In the genomic region with DNA sequence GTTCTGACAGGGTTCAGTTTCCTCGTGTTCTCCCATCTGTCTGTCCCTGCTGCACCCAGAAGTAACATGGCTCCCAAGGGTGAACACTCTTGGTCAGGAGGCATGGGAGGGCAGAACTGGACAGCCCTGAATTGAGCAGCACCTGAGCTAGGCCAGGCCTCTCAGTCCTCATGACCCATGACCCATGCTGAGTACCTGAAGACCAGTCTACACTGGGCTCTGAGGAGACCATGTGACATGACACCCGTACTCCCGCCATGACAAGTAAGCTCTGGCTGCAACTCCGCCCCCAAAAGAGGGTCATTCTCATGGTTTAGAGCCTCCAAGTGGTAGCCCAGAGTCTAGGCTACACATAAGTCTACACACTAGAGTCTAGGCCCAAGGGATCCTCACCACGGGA, we compare ENCODE assay signal across 8 mouse cellular contexts.
DNase-seq lines count a peak whose midpoint lies in the region; ATAC-seq and TF ChIP-seq lines count a peak whose summit lies in the region.

No protein-coding gene starts in this region.

- H3K4me2 ChIP-seq in hindbrain, embryonic 14.5 days (replicated peaks) = no peak overlapping the region
- peak overlapping the region; percentile 96; the same call in 1 of the 2 replicates for H3K4me2 ChIP-seq in embryonic facial prominence, embryonic 15.5 days (replicated peaks)
- H3K4me2 ChIP-seq in liver, embryonic 12.5 days = peak overlapping the region; percentile 81

- WGBS in hindbrain, embryonic 10.5 days = 67% methylated on average over 5 of the region's 5 CpGs
- WGBS in hindbrain, embryonic 14.5 days = 62% methylated on average over 5 of the region's 5 CpGs
- 59% methylated on average over 5 of the region's 5 CpGs for WGBS in embryonic facial prominence, embryonic 15.5 days
- WGBS in liver, embryonic 12.5 days (ENCODE audit: insufficient replicate concordance) = 50% methylated on average over 5 of the region's 5 CpGs
- WGBS in cerebellum, adult 2 months = 49% methylated on average over 5 of the region's 5 CpGs

- H3K4me3 ChIP-seq in hindbrain, embryonic 10.5 days = peak overlapping the region; percentile 51; the same call in 1 of the 2 replicates
- no peak overlapping the region for H3K4me3 ChIP-seq in hindbrain, embryonic 14.5 days (replicated peaks; ENCODE audit: low read length)
- H3K4me3 ChIP-seq in embryonic facial prominence, embryonic 15.5 days (replicated peaks) = no peak overlapping the region
- no peak overlapping the region for H3K4me3 ChIP-seq in liver, embryonic 12.5 days
- no peak overlapping the region for H3K4me3 ChIP-seq in cerebellum, adult 2 months (replicated peaks; ENCODE audit: insufficient read depth, low read depth, low read length)

- no peaks in the 10 kb centered on the region for H3K9me3 ChIP-seq in hindbrain, embryonic 10.5 days
- no peaks in the 10 kb centered on the region for H3K9me3 ChIP-seq in hindbrain, embryonic 14.5 days (ENCODE audit: control insufficient read depth, low read length)
- H3K9me3 ChIP-seq in embryonic facial prominence, embryonic 15.5 days (replicated peaks) = no peaks in the 10 kb centered on the region
- H3K9me3 ChIP-seq in liver, embryonic 12.5 days (replicated peaks) = no peaks in the 10 kb centered on the region

- H3K4me1 ChIP-seq in hindbrain, embryonic 10.5 days (replicated peaks) = peaks cover 38% of the 10 kb centered on the region
- no peaks in the 10 kb centered on the region for H3K4me1 ChIP-seq in hindbrain, embryonic 14.5 days (replicated peaks; ENCODE audit: control insufficient read depth, insufficient read depth, low read length)
- H3K4me1 ChIP-seq in embryonic facial prominence, embryonic 15.5 days = peaks cover 10% of the 10 kb centered on the region; the same call in 1 of the 2 replicates
- peaks cover 21% of the 10 kb centered on the region for H3K4me1 ChIP-seq in liver, embryonic 12.5 days
- H3K4me1 ChIP-seq in cerebellum, adult 2 months (ENCODE audit: control insufficient read depth, insufficient read depth, low read length) = no peaks in the 10 kb centered on the region

- H3K9ac ChIP-seq in hindbrain, embryonic 14.5 days = no peak overlapping the region
- no peak overlapping the region for H3K9ac ChIP-seq in embryonic facial prominence, embryonic 15.5 days
- no peak overlapping the region for H3K9ac ChIP-seq in liver, embryonic 12.5 days

- no peak for TF ChIP-seq POLR2A in cerebellum, adult 2 months (IDR thresholded peaks at IDR 0.05; ENCODE audit: borderline replicate concordance, insufficient read depth, low read length)

- no peak for ATAC-seq in hindbrain, embryonic 14.5 days (ENCODE audit: low FRiP score)
- ATAC-seq in embryonic facial prominence, embryonic 15.5 days (ENCODE audit: insufficient number of reproducible peaks, low FRiP score, low TSS enrichment, low read depth) = peak; percentile 31; the same call in 1 of the 2 replicates
- ATAC-seq in liver, embryonic 12.5 days = no peak

- no peak for TF ChIP-seq CTCF in cerebellum, adult 2 months (IDR thresholded peaks at IDR 0.05; ENCODE audit: borderline replicate concordance, insufficient read depth, low read depth, low read length)

- H3K27me3 ChIP-seq in hindbrain, embryonic 10.5 days (ENCODE audit: insufficient read depth, poor library complexity, severe bottlenecking) = peaks cover 6% of the 10 kb centered on the region; the same call in 1 of the 2 replicates
- H3K27me3 ChIP-seq in hindbrain, embryonic 14.5 days (ENCODE audit: control insufficient read depth, insufficient read depth, low read length) = no peaks in the 10 kb centered on the region
- no peaks in the 10 kb centered on the region for H3K27me3 ChIP-seq in embryonic facial prominence, embryonic 15.5 days
- H3K27me3 ChIP-seq in liver, embryonic 12.5 days (replicated peaks) = no peaks in the 10 kb centered on the region
- H3K27me3 ChIP-seq in cerebellum, adult 2 months (ENCODE audit: control insufficient read depth, insufficient read depth, low read length) = no peaks in the 10 kb centered on the region

- DNase-seq in hindbrain, embryonic 10.5 days (ENCODE audit: low spot score) = no peak
- no peak for DNase-seq in hindbrain, embryonic 14.5 days (ENCODE audit: low spot score)
- DNase-seq in 416B (ENCODE audit: low read depth) = peak; percentile 59
- DNase-seq in layer of hippocampus, postnatal 25 days (ENCODE audit: extremely low spot score in 1 of 2, low spot score in 1 of 2) = no peak
- DNase-seq in spleen, adult 18-20 months = no peak
- DNase-seq in cerebellum, adult 2 months = no peak

- peak overlapping the region; percentile 86; the same call in 1 of the 2 replicates for H3K27ac ChIP-seq in hindbrain, embryonic 10.5 days
- H3K27ac ChIP-seq in hindbrain, embryonic 14.5 days = no peak overlapping the region
- no peak overlapping the region for H3K27ac ChIP-seq in embryonic facial prominence, embryonic 15.5 days (replicated peaks)
- no peak overlapping the region for H3K27ac ChIP-seq in liver, embryonic 12.5 days
- H3K27ac ChIP-seq in cerebellum, adult 2 months (ENCODE audit: insufficient read depth, low read length) = no peak overlapping the region

- no peaks in the 10 kb centered on the region for H3K36me3 ChIP-seq in hindbrain, embryonic 10.5 days
- no peaks in the 10 kb centered on the region for H3K36me3 ChIP-seq in hindbrain, embryonic 14.5 days (replicated peaks; ENCODE audit: control insufficient read depth, insufficient read depth)
- H3K36me3 ChIP-seq in embryonic facial prominence, embryonic 15.5 days = no peaks in the 10 kb centered on the region
- H3K36me3 ChIP-seq in liver, embryonic 12.5 days = no peaks in the 10 kb centered on the region
